Mouse (Mus musculus): Measurements from ENCODE around the gene Gsx1. TPM values are rescaled to one million over a fixed set of nuclear protein-coding genes. Genes with fewer than 3 reads are reported as not detected.

Gene Gsx1
- not detected in 2 replicates for polyA plus RNA-seq (2012; rRNA removed; ENCODE audit: low replicate concordance)

GRCm38 (mm10) chr5:147188571-147188975 is at the start of gene Gsx1:
Gsx1 (plus strand) TSS chr5:147188696.

Other genes with a start within 250 kb of the Gsx1 start
- 39.5 and 57.6 TPM in 2 replicates for gene Gtf3a, start 240.0 kb upstream of the Gsx1 start, polyA plus RNA-seq (2012; rRNA removed; ENCODE audit: low replicate concordance)
- 11.3 and 11.6 TPM in 2 replicates for gene Mtif3, start 224.9 kb upstream of the Gsx1 start, polyA plus RNA-seq (2012; rRNA removed; ENCODE audit: low replicate concordance)
- gene Lnx2, start 112.1 kb upstream of the Gsx1 start, polyA plus RNA-seq (2012; rRNA removed; ENCODE audit: low replicate concordance), result 21.9 and 41.0 TPM in 2 replicates
- 60.8 and 66.7 TPM in 2 replicates for gene Polr1d, start 111.6 kb upstream of the Gsx1 start, polyA plus RNA-seq (2012; rRNA removed; ENCODE audit: low replicate concordance)
- gene Pdx1, start 81.3 kb downstream of the Gsx1 start, polyA plus RNA-seq (2012; rRNA removed; ENCODE audit: low replicate concordance), result not detected in 2 replicates
- gene Cdx2, start 118.6 kb downstream of the Gsx1 start, polyA plus RNA-seq (2012; rRNA removed; ENCODE audit: low replicate concordance), result not detected in 2 replicates
- not detected in 2 replicates for gene Urad, start 133.7 kb downstream of the Gsx1 start, polyA plus RNA-seq (2012; rRNA removed; ENCODE audit: low replicate concordance)
- 0.42 and 1.6 TPM in 2 replicates for gene Flt3, start 211.8 kb downstream of the Gsx1 start, polyA plus RNA-seq (2012; rRNA removed; ENCODE audit: low replicate concordance)
- 33.9 and 41.7 TPM in 2 replicates for gene Pan3, start 241.5 kb downstream of the Gsx1 start, polyA plus RNA-seq (2012; rRNA removed; ENCODE audit: low replicate concordance)